Mouse (Mus musculus) kidney, adult 18-20 months (tissue): Measurements from ENCODE around the gene Gm36079.
"Not testable (repeated sequence)": the region's sequence is repeated elsewhere in the genome, so short reads cannot be mapped to it uniquely, and the experiment has no call there.

Experiments used
- DNase-seq: peaks from one replicate; pipeline ENCODE4 v3.0.0; 2021

Gene Gm36079

GRCm38 (mm10) chr13:120026911-120027310 is at the start of gene Gm36079:
Gene Gm36079, minus strand, starts transcription at chr13:120027011.
- DNase-seq: not testable (repeated sequence)

GRCm38 (mm10) chr13:120070878-120071277 is 44.1 kb upstream of the Gm36079 start:
- not testable (repeated sequence) for DNase-seq

DNA sequence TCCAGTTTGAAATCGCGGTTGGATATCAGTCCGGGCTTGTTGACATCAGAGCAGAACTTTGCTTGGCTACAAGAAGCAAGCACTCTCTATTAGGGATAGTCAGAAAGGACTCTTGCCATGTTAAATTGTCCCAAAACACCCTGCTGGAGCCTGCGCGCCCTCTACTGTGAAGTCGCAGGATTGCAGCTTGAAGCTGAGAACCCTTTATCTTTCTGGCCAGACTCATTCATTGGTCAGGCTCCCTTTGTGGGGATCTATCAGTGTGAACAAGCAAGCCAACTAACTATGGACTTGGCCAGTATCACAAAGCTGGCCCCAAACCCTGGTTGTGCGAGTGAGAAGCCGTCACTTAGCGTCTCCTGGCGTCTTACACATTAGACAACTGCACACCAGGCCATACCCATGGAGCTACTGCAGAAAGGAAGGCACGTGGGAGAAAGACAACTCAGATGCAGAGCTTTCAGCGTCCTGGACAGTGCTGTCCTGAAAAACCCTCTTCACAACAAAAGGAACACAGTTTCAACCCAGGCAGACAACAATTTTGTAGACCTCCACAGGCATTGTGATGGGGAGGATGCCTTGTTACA is 43.3 kb upstream of the Gm36079 start:
- not testable (repeated sequence) for DNase-seq

GRCm38 (mm10) chr13:120063439-120064089 is 36.8 kb upstream of the Gm36079 start:
- not testable (repeated sequence) for DNase-seq

- not testable (repeated sequence) for DNase-seq
Observed at GRCm38 (mm10) chr13:120062903-120063302, 36.1 kb upstream of the Gm36079 start.

DNA sequence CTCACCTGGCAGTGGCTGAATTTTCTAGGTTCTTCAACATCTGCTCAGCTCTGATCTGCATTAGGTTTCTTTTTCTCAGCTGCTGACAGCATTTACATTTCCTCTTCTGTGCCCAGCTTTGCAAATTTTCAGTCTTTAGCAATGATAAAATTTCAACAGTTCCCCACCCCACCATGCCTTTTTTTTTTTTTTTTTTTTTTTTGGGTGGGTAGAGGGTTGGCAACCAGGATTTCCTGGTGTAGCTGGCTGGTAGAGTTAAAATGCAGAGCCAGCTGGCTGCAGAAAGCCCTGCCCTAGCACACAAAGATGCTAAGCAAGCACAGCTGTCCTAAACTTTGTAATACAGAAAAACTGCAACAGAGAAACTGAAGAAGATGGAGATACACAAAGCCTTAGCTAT is 25.3 kb upstream of the Gm36079 start, which contains the start of gene Gm21188:
Gene Gm21188 (minus strand): TSS at position 110 of the 400 bp plus-strand sequence.
- not testable (repeated sequence) for DNase-seq

GRCm38 (mm10) chr13:120048608-120049007 is 21.8 kb upstream of the Gm36079 start:
- not testable (repeated sequence) for DNase-seq

GRCm38 (mm10) chr13:120048186-120048585 is 21.4 kb upstream of the Gm36079 start:
- not testable (repeated sequence) for DNase-seq

- DNase-seq: not testable (repeated sequence)
Observed at GRCm38 (mm10) chr13:120046422-120047209, 19.8 kb upstream of the Gm36079 start.

GRCm38 (mm10) chr13:120041145-120041544 is 14.3 kb upstream of the Gm36079 start:
- not testable (repeated sequence) for DNase-seq

GRCm38 (mm10) chr13:120037881-120038280 is 11.1 kb upstream of the Gm36079 start:
- DNase-seq: not testable (repeated sequence)

GRCm38 (mm10) chr13:120036577-120037115 is 9.8 kb upstream of the Gm36079 start:
- DNase-seq: not testable (repeated sequence)

- not testable (repeated sequence) for DNase-seq
Observed at GRCm38 (mm10) chr13:120035151-120035550, 8.3 kb upstream of the Gm36079 start.

- DNase-seq: not testable (repeated sequence)
Observed at GRCm38 (mm10) chr13:120034637-120035036, 7.8 kb upstream of the Gm36079 start.

- peak; percentile 59 for DNase-seq
Observed at GRCm38 (mm10) chr13:120033516-120034190, 6.8 kb upstream of the Gm36079 start.

DNA sequence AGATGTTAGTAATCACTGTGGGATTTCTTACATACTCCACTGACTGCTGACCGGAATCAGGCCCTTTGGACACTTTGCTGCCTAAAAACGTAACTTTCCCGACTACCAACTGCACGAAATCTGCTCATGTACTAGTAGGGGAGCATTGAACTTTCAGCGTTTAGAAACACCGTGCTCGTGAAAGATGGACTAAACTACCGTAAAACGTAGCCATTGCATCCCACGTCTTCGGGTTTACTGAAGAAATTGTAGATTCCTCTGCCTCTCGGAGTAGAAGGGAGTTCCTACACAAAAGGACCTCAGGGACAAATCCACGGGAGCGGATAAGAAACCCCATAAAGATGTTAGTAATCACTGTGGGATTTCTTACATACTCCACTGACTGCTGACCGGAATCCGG is 4.9 kb upstream of the Gm36079 start:
- DNase-seq: peak; percentile 58

GRCm38 (mm10) chr13:120027368-120027767 is 557 bp upstream of the Gm36079 start:
- DNase-seq: not testable (repeated sequence)

GRCm38 (mm10) chr13:120026373-120026772 is 438 bp downstream of the Gm36079 start:
- DNase-seq: not testable (repeated sequence)

DNA sequence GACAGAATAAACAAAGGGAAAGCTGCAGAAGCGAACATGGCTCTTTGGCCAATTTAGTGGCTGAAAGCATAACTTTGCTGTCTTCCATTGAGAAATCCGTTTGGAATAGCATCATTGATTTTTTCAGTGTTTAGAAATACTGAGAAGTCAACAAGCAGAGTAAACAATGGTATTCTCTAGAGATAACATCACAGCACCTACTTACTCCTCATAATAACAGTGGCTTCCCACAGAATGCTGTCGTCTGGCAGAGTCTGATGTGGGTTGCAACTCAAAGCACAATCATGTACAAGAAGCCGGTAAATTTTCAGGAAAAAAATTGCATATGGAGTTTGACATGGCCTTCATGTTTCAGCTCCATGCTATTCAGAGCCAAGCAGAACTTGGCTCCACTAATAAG is 1.2 kb downstream of the Gm36079 start:
- peak; percentile 49 for DNase-seq

- not testable (repeated sequence) for DNase-seq
Observed at GRCm38 (mm10) chr13:120025004-120025403, 1.8 kb downstream of the Gm36079 start.

- DNase-seq: not testable (repeated sequence)
Observed at GRCm38 (mm10) chr13:120024581-120024980, 2.2 kb downstream of the Gm36079 start.

DNA sequence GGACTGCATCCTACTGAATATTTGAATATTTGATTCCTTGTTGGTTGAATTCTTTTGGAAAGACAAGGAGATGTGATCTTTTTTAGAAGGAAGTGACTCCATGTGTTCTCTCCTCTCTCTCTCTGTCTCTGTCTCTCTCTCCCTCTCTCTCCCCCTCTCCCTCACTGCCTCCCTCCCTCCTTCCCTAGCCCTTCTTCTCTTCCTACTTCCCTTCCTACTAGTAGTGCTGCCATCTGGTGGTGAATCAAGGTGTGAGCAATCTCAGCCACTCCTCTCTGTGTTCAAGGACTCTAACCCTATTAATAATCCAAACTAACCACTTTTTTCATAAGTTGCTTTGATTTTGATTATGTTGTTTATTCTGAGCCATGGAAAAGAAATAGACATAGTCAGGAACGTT is 5.3 kb downstream of the Gm36079 start:
- DNase-seq: not testable (repeated sequence)
